Comparison of ENCODE assay signal across 30 mouse cellular contexts in the genomic region with DNA sequence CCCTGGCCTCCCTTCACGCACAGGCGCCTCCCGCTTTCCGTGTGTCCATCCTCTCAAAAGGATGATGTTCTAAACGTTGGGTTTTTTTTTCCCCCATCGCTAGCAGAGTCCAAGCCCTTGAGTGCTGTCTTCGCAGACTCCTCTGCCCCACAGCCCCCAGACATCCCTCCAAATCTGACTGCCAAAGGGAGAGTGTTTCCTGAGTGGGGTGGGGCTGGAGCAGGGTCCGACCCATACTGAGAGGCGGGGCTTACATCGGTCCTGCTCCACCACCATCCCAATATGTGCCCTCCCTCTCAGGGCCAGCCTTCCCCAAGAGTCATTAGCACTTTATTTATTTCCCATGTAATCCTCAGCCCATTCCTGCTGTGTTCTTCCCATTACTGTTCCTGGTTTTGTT. TPM values are rescaled to one million over a fixed set of nuclear protein-coding genes. Genes with fewer than 3 reads are reported as not detected.
DNase-seq lines count a peak whose midpoint lies in the region; ATAC-seq lines count a peak whose summit lies in the region.
"Had no signal": no experiment of that assay in that cellular context is flagged by ENCODE, and none has a peak within 500 bp of the region (broad histone marks: within the 10 kb centered on the region; RNA-seq: fewer than 3 reads in every experiment).

No protein-coding gene starts in this region.

- H3K36me3 ChIP-seq in heart, embryonic 14.5 days (ENCODE audit: control insufficient read depth, insufficient read depth, low read length), result no peaks in the 10 kb centered on the region
- no peaks in the 10 kb centered on the region for H3K36me3 ChIP-seq in kidney, embryonic 15.5 days
- no peaks in the 10 kb centered on the region for H3K36me3 ChIP-seq in neural tube, embryonic 12.5 days
- H3K36me3 ChIP-seq: G1E had no signal

- intact Hi-C loops in heart, postnatal 36 days (cut with DNase I), result no loop called here

- no peak overlapping the region for H3K9ac ChIP-seq in heart, embryonic 14.5 days (ENCODE audit: low read length)
- no peak overlapping the region for H3K9ac ChIP-seq in kidney, embryonic 15.5 days
- no peak overlapping the region for H3K9ac ChIP-seq in neural tube, embryonic 12.5 days
- H3K9ac ChIP-seq: liver, embryonic 14.5 days had no signal

- WGBS in heart, embryonic 14.5 days, result 19% methylated on average over 10 of the region's 10 CpGs
- 44% methylated on average over 10 of the region's 10 CpGs for WGBS in kidney, embryonic 15.5 days
- 31% methylated on average over 10 of the region's 10 CpGs for WGBS in neural tube, embryonic 12.5 days

- no peak overlapping the region for H3K27ac ChIP-seq in heart, embryonic 14.5 days (replicated peaks in 1 of 2; ENCODE audit: control insufficient read depth in 1 of 2, insufficient read depth in 1 of 2, low read depth in 2 of 2, low read length in 2 of 2)
- H3K27ac ChIP-seq in kidney, embryonic 15.5 days, result no peak overlapping the region
- H3K27ac ChIP-seq in neural tube, embryonic 12.5 days, result no peak overlapping the region
- H3K27ac ChIP-seq: gastrocnemius, adult 2 months; liver, embryonic 14.5 days had no signal

- no peak overlapping the region for H3K4me3 ChIP-seq in heart, embryonic 14.5 days (ENCODE audit: control insufficient read depth in 1 of 2, insufficient read depth in 1 of 2, low read depth in 1 of 2, low read length in 2 of 2)
- H3K4me3 ChIP-seq in kidney, embryonic 15.5 days (replicated peaks), result no peak overlapping the region
- H3K4me3 ChIP-seq in neural tube, embryonic 12.5 days, result no peak overlapping the region
- H3K4me3 ChIP-seq: gastrocnemius, adult 2 months; myocyte had no signal

- peak overlapping the region; percentile 27 for H3K4me2 ChIP-seq in heart, embryonic 14.5 days (ENCODE audit: low read length)
- peak overlapping the region; percentile 25; the same call in 1 of the 2 replicates for H3K4me2 ChIP-seq in kidney, embryonic 15.5 days
- H3K4me2 ChIP-seq in neural tube, embryonic 12.5 days (replicated peaks), result 0 out of 2 replicates have a peak overlapping the region, but pooled peaks have one; percentile 7

- no peaks in the 10 kb centered on the region for H3K4me1 ChIP-seq in heart, embryonic 14.5 days (ENCODE audit: control insufficient read depth in 2 of 2, insufficient read depth in 2 of 2, low read length in 2 of 2)
- no peaks in the 10 kb centered on the region for H3K4me1 ChIP-seq in kidney, embryonic 15.5 days
- no peaks in the 10 kb centered on the region for H3K4me1 ChIP-seq in neural tube, embryonic 12.5 days

- DNase-seq in heart, postnatal 36 days, result no peak
- no peak for DNase-seq in kidney, adult 9 months
- DNase-seq in neural tube, embryonic 10.5 days (ENCODE audit: extremely low spot score, low spot score), result no peak
- DNase-seq: adrenal gland, postnatal 14 days; cerebellum, adult 11 months; cerebellum, postnatal 14 days; gastrocnemius, adult 2 months; heart, postnatal 4 days; kidney, adult 11 months; kidney, postnatal 36 days; lung, postnatal 10 days; midbrain, embryonic 14.5 days; right cerebral cortex, postnatal 14 days; spleen, adult 18-20 months; thymus, adult 18-20 months; thymus, postnatal 4 days had no signal

- no peak for ATAC-seq in heart, embryonic 14.5 days (ENCODE audit: insufficient number of reproducible peaks, insufficient read depth, low FRiP score, low read depth)
- ATAC-seq in kidney, embryonic 15.5 days (replicated peaks; ENCODE audit: low FRiP score), result no peak
- no peak for ATAC-seq in neural tube, embryonic 12.5 days (ENCODE audit: low FRiP score, low read depth)
- no peak for ATAC-seq in cerebellum, adult (ENCODE audit: insufficient number of reproducible peaks, low FRiP score, low TSS enrichment)

- no peaks in the 10 kb centered on the region for H3K9me3 ChIP-seq in heart, embryonic 14.5 days (ENCODE audit: control insufficient read depth, low read length)
- H3K9me3 ChIP-seq in kidney, embryonic 15.5 days (replicated peaks), result no peaks in the 10 kb centered on the region
- no peaks in the 10 kb centered on the region for H3K9me3 ChIP-seq in neural tube, embryonic 12.5 days
- H3K9me3 ChIP-seq: G1E had no signal

- no peaks in the 10 kb centered on the region; the same call in 1 of the 2 replicates for H3K27me3 ChIP-seq in heart, embryonic 14.5 days (ENCODE audit: control insufficient read depth, insufficient read depth, low read length)
- no peaks in the 10 kb centered on the region for H3K27me3 ChIP-seq in kidney, embryonic 15.5 days
- no peaks in the 10 kb centered on the region for H3K27me3 ChIP-seq in neural tube, embryonic 12.5 days (replicated peaks)

RNA-seq across cellular contexts. Expression of gene Prss45, which starts 0.6 kb away (rescaled TPM):
- not detected in 2 replicates for polyA plus RNA-seq in heart, embryonic 14.5 days (2014; fragmentation: Nextera tagmentation; extraction: Ambion mirVana)
- not detected for total RNA-seq in heart, postnatal 36 days (2021)
- polyA plus RNA-seq in kidney, embryonic 15.5 days (2015; fragmentation: Nextera tagmentation; extraction: Ambion mirVana), result not detected in 2 replicates
- not detected in 2 replicates for polyA plus RNA-seq in neural tube, embryonic 12.5 days (2016; fragmentation: Nextera tagmentation; extraction: Ambion mirVana)
- total RNA-seq: adrenal gland, postnatal 14 days; gastrocnemius, adult 2 months; megakaryocyte, adult 5-6 weeks; neutrophil, adult 5-6 weeks had no signal
- polyA plus RNA-seq: brain, embryonic 14.5 days; forebrain, embryonic 11.5 days; G1E; gonadal fat pad, adult 2 months; limb, embryonic 14.5 days; liver, embryonic 14.5 days; midbrain, embryonic 14.5 days; myocyte had no signal

RNA-seq across cellular contexts. Expression of gene Prss43, which starts 8.5 kb away (rescaled TPM):
- not detected in 2 replicates for polyA plus RNA-seq in heart, embryonic 14.5 days (2014; fragmentation: Nextera tagmentation; extraction: Ambion mirVana)
- total RNA-seq in heart, postnatal 36 days (2021), result not detected
- polyA plus RNA-seq in kidney, embryonic 15.5 days (2015; fragmentation: Nextera tagmentation; extraction: Ambion mirVana), result not detected in 2 replicates
- not detected in 2 replicates for polyA plus RNA-seq in neural tube, embryonic 12.5 days (2016; fragmentation: Nextera tagmentation; extraction: Ambion mirVana)
- total RNA-seq: adrenal gland, postnatal 14 days; gastrocnemius, adult 2 months; heart, postnatal 4 days; megakaryocyte, adult 5-6 weeks; neutrophil, adult 5-6 weeks had no signal
- polyA plus RNA-seq: brain, embryonic 14.5 days; forebrain, embryonic 11.5 days; G1E; limb, embryonic 14.5 days; liver, embryonic 14.5 days; midbrain, embryonic 14.5 days; myocyte had no signal

RNA-seq across cellular contexts. Expression of gene Prss46, which starts 9.3 kb away (rescaled TPM):
- polyA plus RNA-seq in heart, embryonic 14.5 days (2014; fragmentation: Nextera tagmentation; extraction: Ambion mirVana), result 0.22 TPM in 1 of 2 replicates, not detected in the other
- not detected for total RNA-seq in heart, postnatal 36 days (2021)
- polyA plus RNA-seq in kidney, embryonic 15.5 days (2015; fragmentation: Nextera tagmentation; extraction: Ambion mirVana), result 0.13 TPM in 1 of 2 replicates, not detected in the other
- not detected in 2 replicates for polyA plus RNA-seq in neural tube, embryonic 12.5 days (2016; fragmentation: Nextera tagmentation; extraction: Ambion mirVana)
- total RNA-seq: adrenal gland, postnatal 14 days; G1E; gastrocnemius, adult 2 months; heart, postnatal 4 days; megakaryocyte, adult 5-6 weeks; neutrophil, adult 5-6 weeks had no signal
- polyA plus RNA-seq: brain, embryonic 14.5 days; forebrain, embryonic 11.5 days; G1E; limb, embryonic 14.5 days; liver, embryonic 14.5 days; midbrain, embryonic 14.5 days had no signal

RNA-seq across cellular contexts. Expression of gene Prss44, which starts 21.2 kb away (rescaled TPM):
- not detected in 2 replicates for polyA plus RNA-seq in heart, embryonic 14.5 days (2014; fragmentation: Nextera tagmentation; extraction: Ambion mirVana)
- total RNA-seq in heart, postnatal 36 days (2021), result not detected
- not detected in 2 replicates for polyA plus RNA-seq in kidney, embryonic 15.5 days (2015; fragmentation: Nextera tagmentation; extraction: Ambion mirVana)
- polyA plus RNA-seq in neural tube, embryonic 12.5 days (2016; fragmentation: Nextera tagmentation; extraction: Ambion mirVana), result not detected in 2 replicates
- total RNA-seq: adrenal gland, postnatal 14 days; gastrocnemius, adult 2 months; heart, postnatal 4 days; layer of hippocampus, postnatal 14 days; megakaryocyte, adult 5-6 weeks; neutrophil, adult 5-6 weeks had no signal
- polyA plus RNA-seq: brain, embryonic 14.5 days; forebrain, embryonic 11.5 days; G1E; gonadal fat pad, adult 2 months; limb, embryonic 14.5 days; liver, embryonic 14.5 days; midbrain, embryonic 14.5 days; myocyte had no signal

RNA-seq across cellular contexts. Expression of gene Prss50, which starts 22.8 kb away (rescaled TPM):
- polyA plus RNA-seq in heart, embryonic 14.5 days (2014; fragmentation: Nextera tagmentation; extraction: Ambion mirVana), result not detected in 2 replicates
- total RNA-seq in heart, postnatal 36 days (2021), result not detected
- polyA plus RNA-seq in kidney, embryonic 15.5 days (2015; fragmentation: Nextera tagmentation; extraction: Ambion mirVana), result 0.40 and 0.90 TPM in 2 replicates
- 0.28 TPM in 1 of 2 replicates, not detected in the other for polyA plus RNA-seq in neural tube, embryonic 12.5 days (2016; fragmentation: Nextera tagmentation; extraction: Ambion mirVana)
- total RNA-seq: G1E; gastrocnemius, adult 2 months; heart, postnatal 4 days; neutrophil, adult 5-6 weeks had no signal
- polyA plus RNA-seq: G1E; gonadal fat pad, adult 2 months had no signal
